Mouse (Mus musculus): ENCODE measurements around the gene Gm8159.
"Not testable (repeated sequence)": the region's sequence is repeated elsewhere in the genome, so short reads cannot be mapped to it uniquely, and the experiment has no call there.

Gene Gm8159

DNA sequence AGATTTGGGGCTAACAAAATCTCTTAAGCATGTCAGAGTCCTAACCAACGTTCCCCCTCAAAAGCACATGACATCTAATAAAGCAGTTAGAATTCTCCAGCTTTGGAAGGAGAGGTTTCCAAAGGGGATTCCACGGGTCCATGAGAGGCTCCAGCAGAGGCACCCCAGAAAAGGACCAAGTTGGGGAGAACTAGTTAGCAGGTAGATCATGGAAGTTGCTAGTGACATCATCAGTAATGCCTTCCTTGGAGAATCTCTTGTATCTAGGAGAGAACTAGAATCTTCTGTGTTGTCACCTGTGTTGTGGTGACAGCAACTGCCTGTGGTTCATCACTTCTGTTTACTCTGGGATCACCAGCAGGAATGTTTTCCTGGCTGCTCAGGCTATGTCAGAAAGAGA is at the start of gene Gm8159:
Gene Gm8159, plus strand, starts transcription at position 301 of the 400 bp plus-strand sequence.
- not testable (repeated sequence) for DNase-seq (ENCODE audit: low read depth)

DNA sequence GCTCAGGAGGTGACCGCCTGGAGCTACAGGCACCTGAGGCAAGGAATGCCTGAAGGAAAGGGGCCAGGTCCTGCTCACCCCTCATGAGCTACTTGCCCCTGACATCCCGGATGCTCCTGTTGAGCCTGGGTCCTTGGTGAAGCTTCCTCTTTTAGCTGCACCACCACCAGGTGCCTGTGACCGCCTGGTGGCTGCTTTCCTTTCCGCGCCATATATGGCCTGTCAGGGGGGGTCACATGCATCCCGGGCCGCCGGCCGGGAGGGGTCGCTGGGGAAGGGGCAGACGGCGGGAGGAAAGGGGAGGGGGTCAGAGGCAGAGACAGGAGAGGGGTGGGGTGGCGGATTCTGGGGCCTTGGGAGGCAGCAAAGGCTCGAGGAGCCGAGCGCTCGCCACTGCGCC is 17.2 kb downstream of the Gm8159 start:
- DNase-seq (ENCODE audit: low read depth), result not testable (repeated sequence)

DNA sequence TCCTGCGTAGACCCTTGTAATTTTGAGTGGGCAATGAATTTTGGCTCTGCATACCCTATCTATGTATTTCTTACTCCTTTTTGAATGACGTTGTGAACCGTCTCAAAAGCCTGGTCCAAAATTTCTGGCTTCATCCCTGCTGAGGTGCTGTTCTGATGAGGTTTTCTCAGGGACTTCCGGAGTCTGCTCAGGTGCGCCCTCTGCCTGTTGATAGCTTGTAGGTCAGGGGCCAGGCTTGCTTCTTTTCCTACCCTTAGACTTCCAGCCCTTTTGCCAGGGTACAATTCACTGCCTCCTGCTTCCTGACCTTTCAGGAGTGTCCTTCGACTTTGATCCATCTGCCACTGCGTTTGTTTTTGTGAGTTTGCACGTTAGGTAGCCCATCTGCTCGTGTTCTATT is 18.2 kb downstream of the Gm8159 start:
- not testable (repeated sequence) for DNase-seq (ENCODE audit: low read depth)

DNA sequence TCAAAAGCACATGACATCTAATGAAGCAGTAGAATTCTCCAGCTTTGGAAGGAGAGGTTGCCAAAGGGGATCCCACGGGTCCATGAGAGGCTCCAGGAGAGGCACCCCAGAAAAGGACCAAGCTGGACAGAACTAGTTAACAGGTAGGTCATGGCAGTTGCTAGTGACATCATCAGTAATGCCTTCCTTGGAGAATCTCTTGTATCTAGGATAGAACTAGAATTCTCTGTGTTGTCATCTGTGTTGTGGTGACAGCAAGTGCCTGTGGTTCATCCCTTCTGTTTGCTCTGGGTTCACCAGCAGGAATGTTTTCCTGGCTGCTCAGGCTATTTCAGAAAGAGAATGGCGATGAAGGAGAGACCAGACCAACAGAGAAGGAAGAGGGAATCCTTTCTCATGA is 31.7 kb downstream of the Gm8159 start, which contains the start of gene Gm3239:
Gene Gm3239, plus strand, starts transcription at position 301 of the 400 bp plus-strand sequence.
- DNase-seq (ENCODE audit: low read depth), result not testable (repeated sequence)

All from c-Kit-positive CD71-negative TER-119-negative erythroid progenitor cells, embryonic 14.5 days (primary cell).